Mouse (Mus musculus): ENCODE data around the gene Lsmem1. TPM values are rescaled to one million over a fixed set of nuclear protein-coding genes. Genes with fewer than 3 reads are reported as not detected.

The Lsmem1 gene
- total and polyA plus RNA-seq, 3 experiments: not detected

DNA sequence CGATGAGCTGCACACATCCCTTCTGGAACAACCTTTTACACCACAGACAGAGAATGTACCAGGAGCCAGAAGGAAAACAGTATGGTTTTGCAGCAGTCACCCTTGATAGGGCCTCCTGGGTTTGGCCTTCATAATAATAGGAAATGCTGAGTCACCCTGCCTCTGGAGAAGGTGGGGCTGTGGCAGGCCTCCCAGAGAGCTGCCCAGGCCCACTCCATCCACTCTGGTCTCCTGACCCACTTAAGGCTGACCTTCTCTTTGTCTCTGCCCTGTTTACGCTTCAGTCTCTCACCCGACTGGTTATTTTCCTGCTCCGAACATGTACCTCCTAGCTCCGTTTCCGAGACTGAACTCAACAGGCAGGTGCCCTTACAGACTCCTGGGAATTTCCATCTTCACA, 48.7 kb upstream of the Lsmem1 start:
- TF ChIP-seq JUN (IDR thresholded peaks at IDR 0.05; ENCODE audit: insufficient read depth, low read depth, low read length) (no peak), MAFK (IDR thresholded peaks at IDR 0.05; ENCODE audit: insufficient replicate concordance, low read length) (peak; percentile 76; the same call in 1 of the 2 replicates), BHLHE40 (IDR thresholded peaks at IDR 0.05; ENCODE audit: low read depth, low read length) (0 out of 2 replicates have a peak, but pooled peaks have one; percentile 7)
- in situ Hi-C loops (cut with MboI; ENCODE audit: low pct_ligation_motif_present, low pct_unique_long_range_greater_than_20kb, low sequenced_read_pairs): no loop called here
- peak overlapping the region; percentile 10; the same call in 1 of the 2 replicates for H3K9ac ChIP-seq (ENCODE audit: insufficient read depth, low read depth)
- H3K27ac ChIP-seq (ENCODE audit: insufficient read depth, low read depth): no peak overlapping the region
- DNase-seq (ENCODE audit: extremely low read depth): peak; percentile 48
- H3K4me1 ChIP-seq (ENCODE audit: control insufficient read depth in 1 of 2, insufficient read depth in 2 of 2): peaks cover 21 to 41% of the 10 kb centered on the region in 2 experiments
- H3K9me3 ChIP-seq (replicated peaks; ENCODE audit: low read length): no peaks in the 10 kb centered on the region
- H3K36me3 ChIP-seq (replicated peaks in 1 of 2; ENCODE audit: control insufficient read depth in 1 of 2, insufficient read depth in 1 of 2, low read length in 1 of 2): no peaks in the 10 kb centered on the region
- H3K27me3 ChIP-seq (replicated peaks): no peaks in the 10 kb centered on the region
- dilution Hi-C loops (cut with MboI; ENCODE audit: extremely low pct_ligation_motif_present, extremely low pct_unique_long_range_greater_than_20kb, low sequenced_read_pairs): no loop called here
- H3K79me2 ChIP-seq (replicated peaks; ENCODE audit: control insufficient read depth, extremely low read depth, insufficient read depth, poor library complexity, severe bottlenecking): no peaks in the 10 kb centered on the region
- H3K4me2 ChIP-seq (ENCODE audit: insufficient read depth, low read depth, poor library complexity, severe bottlenecking): peak overlapping the region; percentile 43
- H3K4me3 ChIP-seq (replicated peaks in 1 of 3; ENCODE audit: low read depth in 2 of 3, low read length in 2 of 3, poor library complexity in 1 of 3): no peak overlapping the region

- TF ChIP-seq ZMIZ1 (IDR thresholded peaks at IDR 0.05; ENCODE audit: low read depth, low read length): no peak
- TF ChIP-seq CHD1 (IDR thresholded peaks at IDR 0.05; ENCODE audit: low read depth, low read length): no peak
- no peak for TF ChIP-seq MAZ (IDR thresholded peaks at IDR 0.05; ENCODE audit: low read depth, low read length)
- no peak for TF ChIP-seq TCF12 (IDR thresholded peaks at IDR 0.05; ENCODE audit: low read depth, low read length)
- no peak for TF ChIP-seq MEF2A (IDR thresholded peaks at IDR 0.05; ENCODE audit: borderline replicate concordance, low read depth, low read length)
- no peak for TF ChIP-seq SIN3A (IDR thresholded peaks at IDR 0.05; ENCODE audit: low read length)
- no peak for TF ChIP-seq SMC3 (IDR thresholded peaks at IDR 0.05; ENCODE audit: low read depth, low read length)
- no peak for TF ChIP-seq RAD21 (IDR thresholded peaks at IDR 0.05; ENCODE audit: low read depth, low read length)
- TF ChIP-seq ZC3H11A (IDR thresholded peaks at IDR 0.05; ENCODE audit: low read depth, low read length): no peak
- no peak for TF ChIP-seq EP300 (IDR thresholded peaks at IDR 0.05; ENCODE audit: low read length)
- TF ChIP-seq ZKSCAN1 (IDR thresholded peaks at IDR 0.05; ENCODE audit: borderline replicate concordance, low read depth, low read length): no peak
- TF ChIP-seq HCFC1 (IDR thresholded peaks at IDR 0.05; ENCODE audit: low read depth, low read length): no peak
- no peak for TF ChIP-seq IRF4 (IDR thresholded peaks at IDR 0.05; ENCODE audit: low read depth, low read length)
- no peaks in the 10 kb centered on the region for H3K27me3 ChIP-seq (replicated peaks)
- H3K9me3 ChIP-seq (replicated peaks; ENCODE audit: low read length): no peaks in the 10 kb centered on the region
- no peak overlapping the region for H3K27ac ChIP-seq (ENCODE audit: insufficient read depth, low read depth)
- H3K79me2 ChIP-seq (replicated peaks; ENCODE audit: control insufficient read depth, extremely low read depth, insufficient read depth, poor library complexity, severe bottlenecking): no peaks in the 10 kb centered on the region
- dilution Hi-C loops (cut with MboI; ENCODE audit: extremely low pct_ligation_motif_present, extremely low pct_unique_long_range_greater_than_20kb, low sequenced_read_pairs) (no loop called here), in situ Hi-C loops (cut with MboI; ENCODE audit: low pct_ligation_motif_present, low pct_unique_long_range_greater_than_20kb, low sequenced_read_pairs) (no loop called here)
- H3K4me2 ChIP-seq (ENCODE audit: insufficient read depth, low read depth, poor library complexity, severe bottlenecking): peak overlapping the region; percentile 43
- peak; percentile 31 for DNase-seq (ENCODE audit: extremely low read depth)
- no peak overlapping the region for H3K4me3 ChIP-seq (replicated peaks in 1 of 3; ENCODE audit: low read depth in 2 of 3, low read length in 2 of 3, poor library complexity in 1 of 3)
- H3K9ac ChIP-seq (ENCODE audit: insufficient read depth, low read depth): peak overlapping the region; percentile 10; the same call in 1 of the 2 replicates
- no peaks in the 10 kb centered on the region for H3K36me3 ChIP-seq (replicated peaks in 1 of 2; ENCODE audit: control insufficient read depth in 1 of 2, insufficient read depth in 1 of 2, low read length in 1 of 2)
- H3K4me1 ChIP-seq (ENCODE audit: control insufficient read depth in 1 of 2, insufficient read depth in 2 of 2): peaks cover 20 to 39% of the 10 kb centered on the region in 2 experiments
Observed at GRCm38 (mm10) chr12:40247384-40247783, 48.1 kb upstream of the Lsmem1 start.
